In the genomic region with DNA sequence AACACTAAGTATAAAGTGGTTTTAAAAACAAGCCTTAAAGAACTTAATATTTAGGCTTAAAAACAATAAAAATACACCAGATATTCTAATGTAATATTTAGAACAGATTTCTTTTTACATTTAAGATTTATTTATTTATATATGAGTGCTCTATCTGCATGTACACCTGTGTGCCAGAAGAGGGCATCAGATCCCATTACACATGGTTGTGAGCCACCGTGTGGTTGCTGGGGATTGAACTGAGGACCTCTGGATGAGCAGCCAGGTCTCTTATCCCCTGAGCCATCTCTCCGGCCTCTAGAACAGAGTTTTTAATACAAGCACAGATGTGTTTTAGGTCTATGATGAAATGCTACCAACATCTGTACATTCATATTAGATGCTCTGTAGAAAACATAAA, we compare ENCODE assay signal across 22 mouse cellular contexts. TPM values are rescaled to one million over a fixed set of nuclear protein-coding genes. Genes with fewer than 3 reads are reported as not detected.
A peak's percentile ranks its signal among the peaks of the same experiment; 100 is the strongest.
DNase-seq lines count a peak whose midpoint lies in the region; ATAC-seq and TF ChIP-seq lines count a peak whose summit lies in the region.
"Had no signal": no experiment of that assay in that cellular context is flagged by ENCODE, and none has a peak within 500 bp of the region (broad histone marks: within the 10 kb centered on the region; RNA-seq: fewer than 3 reads in every experiment).

No protein-coding gene starts in this region.

- peaks cover 71% of the 10 kb centered on the region for H3K36me3 ChIP-seq in intestine, postnatal 0 days (ENCODE audit: control insufficient read depth, insufficient read depth)
- peaks cover 28% of the 10 kb centered on the region for H3K36me3 ChIP-seq in intestine, embryonic 15.5 days
- peaks cover 53% of the 10 kb centered on the region for H3K36me3 ChIP-seq in lung, postnatal 0 days (ENCODE audit: insufficient read depth, low read length)
- peaks cover 0 to 16% of the 10 kb centered on the region in 2 experiments; a peak in 2 of 4 replicates for H3K36me3 ChIP-seq in MEL (ENCODE audit: control insufficient read depth in 1 of 2, insufficient read depth in 2 of 2, low read length in 2 of 2)
- peaks cover 26% of the 10 kb centered on the region for H3K36me3 ChIP-seq in stomach, postnatal 0 days (ENCODE audit: control insufficient read depth, insufficient read depth, low read length)

- WGBS in intestine, postnatal 0 days = 98% methylated on average over 2 of the region's 2 CpGs
- 88% methylated on average over 2 of the region's 2 CpGs for WGBS in intestine, embryonic 15.5 days
- WGBS in lung, postnatal 0 days = 91% methylated on average over 2 of the region's 2 CpGs
- 92% methylated on average over 2 of the region's 2 CpGs for WGBS in stomach, postnatal 0 days

- H3K4me2 ChIP-seq in intestine, postnatal 0 days (replicated peaks; ENCODE audit: low read depth) = no peak overlapping the region
- no peak overlapping the region for H3K4me2 ChIP-seq in intestine, embryonic 15.5 days (replicated peaks)
- H3K4me2 ChIP-seq in lung, postnatal 0 days (replicated peaks; ENCODE audit: low read depth, low read length) = no peak overlapping the region
- H3K4me2 ChIP-seq in stomach, postnatal 0 days (replicated peaks; ENCODE audit: low read depth) = no peak overlapping the region
- H3K4me2 ChIP-seq: hindbrain, embryonic 12.5 days; neural tube, embryonic 13.5 days had no signal

- TF ChIP-seq EP300 in lung, postnatal 0 days (IDR thresholded peaks at IDR 0.05) = no peak
- no peak for TF ChIP-seq EP300 in MEL (IDR thresholded peaks at IDR 0.05; ENCODE audit: low read depth in 1 of 2, low read length in 2 of 2)
- TF ChIP-seq EP300 in stomach, postnatal 0 days (optimal IDR thresholded peaks at IDR 0.05) = no peak

- no peaks in the 10 kb centered on the region for H3K4me1 ChIP-seq in intestine, postnatal 0 days (replicated peaks; ENCODE audit: control insufficient read depth, insufficient read depth, low read length)
- no peaks in the 10 kb centered on the region for H3K4me1 ChIP-seq in intestine, embryonic 15.5 days (replicated peaks)
- no peaks in the 10 kb centered on the region for H3K4me1 ChIP-seq in lung, postnatal 0 days (ENCODE audit: insufficient read depth, low read depth, low read length)
- H3K4me1 ChIP-seq in MEL (ENCODE audit: control insufficient read depth in 1 of 2, insufficient read depth in 2 of 2, low read length in 2 of 2) = no peaks in the 10 kb centered on the region
- H3K4me1 ChIP-seq in stomach, postnatal 0 days (replicated peaks; ENCODE audit: control insufficient read depth, insufficient read depth) = no peaks in the 10 kb centered on the region
- H3K4me1 ChIP-seq: embryonic facial prominence, embryonic 10.5 days; heart, embryonic 10.5 days; hindbrain, embryonic 12.5 days; midbrain, embryonic 10.5 days; neural tube, embryonic 13.5 days had no signal

- H3K27ac ChIP-seq in intestine, postnatal 0 days (ENCODE audit: low read depth, low read length) = no peak overlapping the region
- no peak overlapping the region for H3K27ac ChIP-seq in intestine, embryonic 15.5 days
- H3K27ac ChIP-seq in lung, postnatal 0 days (ENCODE audit: low read length) = no peak overlapping the region
- no peak overlapping the region for H3K27ac ChIP-seq in MEL (ENCODE audit: control insufficient read depth, low read depth, low read length)
- no peak overlapping the region for H3K27ac ChIP-seq in stomach, postnatal 0 days (replicated peaks)
- H3K27ac ChIP-seq: embryonic facial prominence, embryonic 10.5 days; heart, embryonic 10.5 days; hindbrain, embryonic 12.5 days; macrophage; midbrain, embryonic 10.5 days; neural tube, embryonic 13.5 days had no signal

- no peaks in the 10 kb centered on the region for H3K9me3 ChIP-seq in intestine, postnatal 0 days (ENCODE audit: control insufficient read depth)
- no peaks in the 10 kb centered on the region for H3K9me3 ChIP-seq in intestine, embryonic 15.5 days
- no peaks in the 10 kb centered on the region for H3K9me3 ChIP-seq in lung, postnatal 0 days (ENCODE audit: low read length)
- no peaks in the 10 kb centered on the region for H3K9me3 ChIP-seq in MEL (replicated peaks; ENCODE audit: insufficient read depth, low read length)
- no peaks in the 10 kb centered on the region for H3K9me3 ChIP-seq in stomach, postnatal 0 days (ENCODE audit: control insufficient read depth, low read length)
- H3K9me3 ChIP-seq: embryonic facial prominence, embryonic 10.5 days; heart, embryonic 10.5 days; hindbrain, embryonic 12.5 days; midbrain, embryonic 10.5 days; neural tube, embryonic 13.5 days had no signal

- no peak overlapping the region for H3K9ac ChIP-seq in intestine, postnatal 0 days (ENCODE audit: low read depth, low read length)
- H3K9ac ChIP-seq in intestine, embryonic 15.5 days = no peak overlapping the region
- no peak overlapping the region for H3K9ac ChIP-seq in lung, postnatal 0 days (replicated peaks; ENCODE audit: low read depth)
- no peak overlapping the region for H3K9ac ChIP-seq in MEL (ENCODE audit: control insufficient read depth, low read depth, low read length, poor library complexity, severe bottlenecking)
- H3K9ac ChIP-seq in stomach, postnatal 0 days (ENCODE audit: low read length) = no peak overlapping the region
- H3K9ac ChIP-seq: hindbrain, embryonic 12.5 days; neural tube, embryonic 13.5 days had no signal

- ATAC-seq in intestine, postnatal 0 days = no peak
- no peak for ATAC-seq in intestine, embryonic 15.5 days
- ATAC-seq in lung, postnatal 0 days = no peak
- ATAC-seq in stomach, postnatal 0 days (ENCODE audit: low FRiP score, low TSS enrichment) = no peak

- TF ChIP-seq RAD21 in MEL (IDR thresholded peaks at IDR 0.05; ENCODE audit: low read depth, low read length) = peak; percentile 6

- no peak for DNase-seq in lung, postnatal 0 days (ENCODE audit: low spot score)
- DNase-seq in lung, postnatal 10 days = no peak
- peak; percentile 23 for DNase-seq in MEL (ENCODE audit: low read depth, low spot score)
- DNase-seq in stomach, postnatal 0 days (ENCODE audit: low spot score) = no peak
- no peak for DNase-seq in adrenal gland, postnatal 10 days
- DNase-seq: adrenal gland, postnatal 25 days; cerebellum, adult 11-12 months; gastrocnemius, postnatal 25 days; kidney, postnatal 10 days; left cerebral cortex, postnatal 4 days; liver; lung, adult 18-20 months; right cerebral cortex, adult 18-20 months; thymus, postnatal 25 days had no signal

- H3K27me3 ChIP-seq in intestine, postnatal 0 days (replicated peaks; ENCODE audit: control insufficient read depth, insufficient read depth, low read length) = no peaks in the 10 kb centered on the region
- H3K27me3 ChIP-seq in intestine, embryonic 15.5 days (replicated peaks) = no peaks in the 10 kb centered on the region
- no peaks in the 10 kb centered on the region for H3K27me3 ChIP-seq in lung, postnatal 0 days (replicated peaks; ENCODE audit: insufficient read depth, low read length)
- no peaks in the 10 kb centered on the region for H3K27me3 ChIP-seq in MEL (ENCODE audit: control insufficient read depth in 1 of 2, insufficient read depth in 2 of 2, low read length in 2 of 2)
- no peaks in the 10 kb centered on the region for H3K27me3 ChIP-seq in stomach, postnatal 0 days (ENCODE audit: control insufficient read depth, insufficient read depth, low read length)
- H3K27me3 ChIP-seq: hindbrain, embryonic 12.5 days; neural tube, embryonic 13.5 days had no signal

- TF ChIP-seq POLR2A in MEL (IDR thresholded peaks at IDR 0.05; ENCODE audit: control insufficient read depth in 1 of 2, insufficient read depth in 1 of 2, low read depth in 1 of 2, low read length in 2 of 2, poor library complexity in 1 of 2) = no peak

- H3K4me3 ChIP-seq in intestine, postnatal 0 days (ENCODE audit: low read depth, low read length) = no peak overlapping the region
- H3K4me3 ChIP-seq in intestine, embryonic 15.5 days (replicated peaks) = no peak overlapping the region
- no peak overlapping the region for H3K4me3 ChIP-seq in lung, postnatal 0 days (ENCODE audit: low read depth, low read length)
- H3K4me3 ChIP-seq in MEL (ENCODE audit: control insufficient read depth in 1 of 2, insufficient read depth in 1 of 2, low read depth in 2 of 2, low read length in 2 of 2) = no peak overlapping the region
- H3K4me3 ChIP-seq in stomach, postnatal 0 days (ENCODE audit: low read depth, low read length) = no peak overlapping the region
- H3K4me3 ChIP-seq: embryonic facial prominence, embryonic 10.5 days; heart, embryonic 10.5 days; hindbrain, embryonic 12.5 days; midbrain, embryonic 10.5 days; neural tube, embryonic 13.5 days had no signal

- H3K79me2 ChIP-seq in MEL (ENCODE audit: control insufficient read depth, insufficient read depth, low read length, poor library complexity) = no peaks in the 10 kb centered on the region

- peak; percentile 34 for TF ChIP-seq CTCF in intestine, postnatal 0 days (IDR thresholded peaks at IDR 0.05; ENCODE audit: low read depth)
- TF ChIP-seq CTCF in lung, postnatal 0 days (IDR thresholded peaks at IDR 0.05) = peak; percentile 48
- peak in 2 of 3 experiments; percentile 19 to 39; a peak in 3 of 6 replicates for TF ChIP-seq CTCF in MEL (IDR thresholded peaks at IDR 0.05 in 2 of 3, conservative IDR thresholded peaks at IDR 0.05 in 1 of 3; ENCODE audit: control insufficient read depth in 1 of 3, insufficient read depth in 1 of 3, low read depth in 2 of 3, low read length in 3 of 3, poor library complexity in 1 of 3, severe bottlenecking in 1 of 3)
- TF ChIP-seq CTCF in stomach, postnatal 0 days (IDR thresholded peaks at IDR 0.05; ENCODE audit: low read depth) = peak; percentile 44

RNA-seq across cellular contexts. Expression of a gene that starts 36.6 kb away (rescaled TPM):
- polyA plus RNA-seq in intestine, postnatal 0 days (2015; fragmentation: Nextera tagmentation; extraction: Ambion mirVana) = 60.7 and 62.6 TPM in 2 replicates
- polyA plus RNA-seq in intestine, embryonic 15.5 days (2015; fragmentation: Nextera tagmentation; extraction: Ambion mirVana) = 61.0 and 64.0 TPM in 2 replicates
- 77.7 and 87.3 TPM in 2 replicates for polyA plus RNA-seq in lung, postnatal 0 days (2015; fragmentation: Nextera tagmentation; extraction: Ambion mirVana)
- total RNA-seq in MEL (2012; rRNA removed) = 34.9 and 42.5 TPM in 2 replicates
- polyA plus RNA-seq in MEL (2012; ENCODE audit: insufficient read depth in 1 of 2, insufficient read length in 2 of 2, low read depth in 1 of 2, low replicate concordance in 2 of 2, missing spikeins in 1 of 2) = 10 to 100 TPM in 1 of 2 experiments, not detected in 1; 38.5 TPM
- polyA plus RNA-seq in stomach, postnatal 0 days (2015; fragmentation: Nextera tagmentation; extraction: Ambion mirVana) = 44.6 and 47.5 TPM in 2 replicates
- 10 to 100 TPM; 91.4 to 92.3 TPM for total RNA-seq in adrenal gland, postnatal 10 days (2021)

RNA-seq across cellular contexts. Expression of a gene that starts 36.7 kb away (rescaled TPM):
- polyA plus RNA-seq in intestine, postnatal 0 days (2015; fragmentation: Nextera tagmentation; extraction: Ambion mirVana) = 38.6 and 40.1 TPM in 2 replicates
- polyA plus RNA-seq in intestine, embryonic 15.5 days (2015; fragmentation: Nextera tagmentation; extraction: Ambion mirVana) = 94.2 and 109 TPM in 2 replicates
- polyA plus RNA-seq in lung, postnatal 0 days (2015; fragmentation: Nextera tagmentation; extraction: Ambion mirVana) = 30.0 and 34.7 TPM in 2 replicates
- 52.1 and 52.8 TPM in 2 replicates for total RNA-seq in MEL (2012; rRNA removed)
- polyA plus RNA-seq in MEL (2012; ENCODE audit: insufficient read depth in 1 of 2, insufficient read length in 2 of 2, low read depth in 1 of 2, low replicate concordance in 2 of 2, missing spikeins in 1 of 2) = 100 to 1,000 TPM in 1 of 2 experiments, 10 to 100 TPM in 1; 90.4 to 204 TPM
- polyA plus RNA-seq in stomach, postnatal 0 days (2015; fragmentation: Nextera tagmentation; extraction: Ambion mirVana) = 45.6 and 54.0 TPM in 2 replicates
- total RNA-seq in adrenal gland, postnatal 10 days (2021) = 10 to 100 TPM; 82.8 to 85.7 TPM

RNA-seq across cellular contexts. Expression of a gene that starts 39.8 kb away (rescaled TPM):
- 7.0 and 7.6 TPM in 2 replicates for polyA plus RNA-seq in intestine, postnatal 0 days (2015; fragmentation: Nextera tagmentation; extraction: Ambion mirVana)
- 6.8 and 8.4 TPM in 2 replicates for polyA plus RNA-seq in intestine, embryonic 15.5 days (2015; fragmentation: Nextera tagmentation; extraction: Ambion mirVana)
- polyA plus RNA-seq in lung, postnatal 0 days (2015; fragmentation: Nextera tagmentation; extraction: Ambion mirVana) = 4.1 TPM in 2 replicates
- total RNA-seq in MEL (2012; rRNA removed) = 1.5 TPM in 2 replicates
- polyA plus RNA-seq in MEL (2012; ENCODE audit: insufficient read depth in 1 of 2, insufficient read length in 2 of 2, low read depth in 1 of 2, low replicate concordance in 2 of 2, missing spikeins in 1 of 2) = 1 to 10 TPM in 1 of 2 experiments, not detected in 1; 2.7 TPM
- 15.8 and 16.0 TPM in 2 replicates for polyA plus RNA-seq in stomach, postnatal 0 days (2015; fragmentation: Nextera tagmentation; extraction: Ambion mirVana)
- total RNA-seq in adrenal gland, postnatal 10 days (2021) = 1 to 10 TPM; 4.5 to 5.3 TPM
